Mouse (Mus musculus) lung, postnatal 0 days (tissue): ENCODE results near the gene Il1rap. TPM values are rescaled to one million over a fixed set of nuclear protein-coding genes. Genes with fewer than 3 reads are reported as not detected.
A peak's percentile ranks its signal among the peaks of the same experiment; 100 is the strongest.

Experiments
- ATAC-seq: fragments of 200-750 bp; cut with Nextera tagmentation; 2 replicates; pipeline ENCODE4 v1.8.0; 2017; ENCODE audit warnings: moderate library complexity
- DNase-seq: peaks from one replicate; pipeline ENCODE4 v3.0.0-alpha.2; 2016; ENCODE audit warnings: low spot score
- H3K27ac ChIP-seq: fragments of 300-500 bp; sonication (generic); 2 replicates; pipeline ENCODE4 v1.5.1; 2014; ENCODE audit warnings: antibody characterized with exemption, mild to moderate bottlenecking, low read length, mixed read lengths
- H3K27me3 ChIP-seq: fragments of 300-500 bp; sonication (generic); replicated peaks from 2 replicates; pipeline ENCODE4 v1.6.1; 2014; ENCODE audit warnings: low read length, mixed read lengths; ENCODE audit not compliant: insufficient read depth
- H3K36me3 ChIP-seq: fragments of 300-500 bp; sonication (generic); 2 replicates; pipeline ENCODE4 v1.6.1; 2014; ENCODE audit warnings: low read length, mixed read lengths; ENCODE audit not compliant: insufficient read depth
- H3K4me1 ChIP-seq: fragments of 300-500 bp; sonication (generic); 2 replicates; pipeline ENCODE4 v1.6.1; 2014; ENCODE audit warnings: antibody characterized with exemption, low read depth, low read length, mixed read lengths; ENCODE audit not compliant: insufficient read depth
- H3K4me2 ChIP-seq: fragments of 300-500 bp; sonication (generic); replicated peaks from 2 replicates; pipeline ENCODE4 v1.6.1; 2014; ENCODE audit warnings: low read depth, mild to moderate bottlenecking, low read length, moderate library complexity, mixed read lengths
- H3K4me3 ChIP-seq: fragments of 300-500 bp; sonication (generic); 2 replicates; pipeline ENCODE4 v1.5.1; 2014; ENCODE audit warnings: low read depth, low read length
- H3K9ac ChIP-seq: fragments of 300-500 bp; sonication (generic); replicated peaks from 2 replicates; pipeline ENCODE4 v1.6.1; 2014; ENCODE audit warnings: low read depth, mild to moderate bottlenecking
- H3K9me3 ChIP-seq: fragments of 300-500 bp; sonication (generic); 2 replicates; pipeline ENCODE4 v1.6.1; 2016; ENCODE audit warnings: low read length, mixed read lengths
- CTCF ChIP-seq: IDR thresholded peaks from 2 replicates; pipeline ENCODE4 v1.5.1; 2016; ENCODE audit warnings: antibody characterized with exemption, mild to moderate bottlenecking
- EP300 ChIP-seq: IDR thresholded peaks from 2 replicates; pipeline ENCODE4 v1.6.1; 2016; ENCODE audit warnings: antibody characterized with exemption, mild to moderate bottlenecking, control low read depth
- WGBS: fragments of 180-500 bp; shearing (Covaris S2); extraction: QIAGEN DNeasy Blood & Tissue Kit; methylation state at CpG from one replicate; pipeline ENCODE4 v1.1.7; 2014; 5-methylcytosine and 5-hydroxymethylcytosine counted together
- polyA plus RNA-seq: library from polyadenylated mRNA; unstranded; fragments of >200 nt; fragmentation: Nextera tagmentation; extraction: Ambion mirVana; gene quantifications from 2 replicates; pipeline ENCODE4 v1.2.1, GENCODE M21; 2015

Il1rap gene
- polyA plus RNA-seq, 1 experiment from 2014 or later = 7.4 TPM

DNA sequence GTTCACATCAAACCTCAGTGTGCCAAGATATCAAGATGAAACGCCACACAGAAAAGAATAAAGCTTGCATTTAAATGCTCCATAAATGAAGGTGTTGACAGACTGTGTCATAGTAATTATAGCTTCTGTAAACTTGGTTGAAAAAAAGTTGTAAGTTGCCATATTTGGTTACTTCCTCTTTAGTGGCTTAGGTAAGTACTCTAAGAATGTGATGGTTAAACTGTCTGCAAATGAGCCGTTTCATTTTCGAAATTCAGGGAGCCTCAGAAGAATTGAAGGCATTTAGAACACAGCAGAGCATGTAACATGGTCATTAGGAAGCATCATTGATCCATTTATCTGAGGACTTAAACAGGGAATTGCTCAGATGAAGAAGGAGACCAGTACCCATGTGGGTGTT lies 146.6 kb downstream of the Il1rap start:
- 37% methylated on average over 3 of the region's 3 CpGs for WGBS
- no peaks in the 10 kb centered on the region for H3K4me1 ChIP-seq
- no peak overlapping the region for H3K4me2 ChIP-seq
- DNase-seq (no peak), ATAC-seq (no peak)
- no peak overlapping the region for H3K9ac ChIP-seq
- no peaks in the 10 kb centered on the region for H3K27me3 ChIP-seq
- H3K4me3 ChIP-seq = no peak overlapping the region
- no peaks in the 10 kb centered on the region for H3K36me3 ChIP-seq
- H3K27ac ChIP-seq = no peak overlapping the region
- no peaks in the 10 kb centered on the region for H3K9me3 ChIP-seq
- TF ChIP-seq CTCF (no peak), EP300 (no peak)

DNA sequence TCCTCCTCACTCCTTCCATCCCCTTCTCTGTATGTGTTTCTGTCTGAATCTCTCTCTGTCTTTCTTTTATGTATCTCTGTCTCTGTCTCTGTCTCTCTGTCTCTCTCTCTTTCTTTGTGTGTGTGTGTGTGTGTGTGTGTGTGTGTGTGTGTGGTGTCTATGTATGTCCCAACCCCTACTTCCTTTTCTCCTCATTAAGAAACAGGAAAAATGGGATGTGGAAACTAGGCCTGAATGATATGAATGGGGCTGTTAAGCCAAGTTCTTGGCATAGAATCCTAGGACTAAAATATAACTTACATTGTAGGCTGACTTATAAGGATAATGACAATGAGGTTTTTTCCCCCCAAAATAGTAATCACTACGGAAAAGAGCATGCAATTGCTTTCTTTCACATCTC lies 149.4 kb downstream of the Il1rap start:
- H3K4me2 ChIP-seq = no peak overlapping the region
- no peak overlapping the region for H3K27ac ChIP-seq
- TF ChIP-seq EP300 = no peak
- no peak for TF ChIP-seq CTCF

DNA sequence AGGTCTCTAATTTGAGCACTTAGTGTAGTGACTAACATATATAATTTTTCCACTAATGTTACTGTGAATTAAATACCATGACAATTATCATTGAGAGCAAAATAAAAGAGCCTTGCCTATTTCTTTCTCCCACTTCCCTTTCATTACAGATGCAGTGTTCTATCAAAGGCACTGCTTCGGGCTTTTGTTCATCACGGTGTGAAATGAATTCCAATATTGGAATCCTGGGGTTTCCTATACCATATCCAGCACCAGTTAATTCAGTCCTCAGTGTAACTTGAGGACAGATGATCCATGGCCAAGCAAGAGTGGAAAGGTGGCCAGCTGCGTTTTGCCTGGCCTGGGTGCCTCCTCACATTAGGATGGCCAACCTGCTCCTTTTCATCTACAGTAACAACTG lies 151.1 kb downstream of the Il1rap start:
- Histone ChIP-seq H3K36me3 (no peaks in the 10 kb centered on the region), H3K27ac (no peak overlapping the region), H3K9me3 (no peaks in the 10 kb centered on the region), H3K4me2 (no peak overlapping the region), H3K4me3 (no peak overlapping the region), H3K4me1 (no peaks in the 10 kb centered on the region), H3K9ac (no peak overlapping the region), H3K27me3 (no peaks in the 10 kb centered on the region)
- DNase-seq (no peak), ATAC-seq (no peak)
- 79% methylated on average over 3 of the region's 3 CpGs for WGBS
- TF ChIP-seq EP300 (no peak), CTCF (no peak)

More for the DNA sequence above, 149.4 kb downstream of the Il1rap start:
- Histone ChIP-seq H3K4me3 (no peak overlapping the region), H3K27me3 (no peaks in the 10 kb centered on the region), H3K9me3 (no peaks in the 10 kb centered on the region), H3K36me3 (no peaks in the 10 kb centered on the region), H3K4me1 (no peaks in the 10 kb centered on the region), H3K9ac (no peak overlapping the region)
- no peak for ATAC-seq
- 82% methylated on average over 1 of the region's 1 CpGs for WGBS
- no peak for DNase-seq

GRCm38 (mm10) chr16:26755381-26756155 lies 174.1 kb downstream of the Il1rap start:
- Histone ChIP-seq H3K27me3 (no peaks in the 10 kb centered on the region), H3K9ac (no peak overlapping the region), H3K9me3 (no peaks in the 10 kb centered on the region), H3K4me2 (no peak overlapping the region), H3K27ac (no peak overlapping the region), H3K36me3 (no peaks in the 10 kb centered on the region), H3K4me3 (no peak overlapping the region), H3K4me1 (no peaks in the 10 kb centered on the region)
- no peak for TF ChIP-seq CTCF
- no peak for TF ChIP-seq EP300
- 81% methylated on average over 5 of the region's 5 CpGs for WGBS
- ATAC-seq (no peak), DNase-seq (no peak)

GRCm38 (mm10) chr16:26775976-26776375 lies 194.5 kb downstream of the Il1rap start:
- Histone ChIP-seq H3K27ac (no peak overlapping the region), H3K4me3 (no peak overlapping the region), H3K9me3 (no peaks in the 10 kb centered on the region), H3K4me1 (no peaks in the 10 kb centered on the region), H3K9ac (no peak overlapping the region), H3K27me3 (no peaks in the 10 kb centered on the region), H3K36me3 (no peaks in the 10 kb centered on the region), H3K4me2 (no peak overlapping the region)
- no peak for TF ChIP-seq CTCF
- 81% methylated on average over 2 of the region's 2 CpGs for WGBS
- ATAC-seq (no peak), DNase-seq (no peak)

GRCm38 (mm10) chr16:26777132-26777531 lies 195.6 kb downstream of the Il1rap start:
- no peak overlapping the region for H3K4me2 ChIP-seq
- no peaks in the 10 kb centered on the region for H3K4me1 ChIP-seq
- no peak for TF ChIP-seq EP300
- TF ChIP-seq CTCF = peak; percentile 40; the same call in 1 of the 2 replicates
- DNase-seq = peak; percentile 36
- no peak overlapping the region for H3K4me3 ChIP-seq
- no peaks in the 10 kb centered on the region for H3K27me3 ChIP-seq
- whole genome bisulfite sequencing = 8% methylated on average over 1 of the region's 1 CpGs
- no peaks in the 10 kb centered on the region for H3K9me3 ChIP-seq
- ATAC-seq = no peak
- no peak overlapping the region for H3K9ac ChIP-seq
- no peak overlapping the region for H3K27ac ChIP-seq
- no peaks in the 10 kb centered on the region for H3K36me3 ChIP-seq

Other genes starting within 250 kb of the Il1rap start
- gene Cldn1, start 209.9 kb upstream of the Il1rap start, polyA plus RNA-seq = 7.0 and 8.0 TPM in 2 replicates
- gene Cldn16, start 118.6 kb upstream of the Il1rap start, polyA plus RNA-seq = not detected in 2 replicates
- not detected in 2 replicates for gene Tmem207, start 54.9 kb upstream of the Il1rap start, polyA plus RNA-seq